Mouse (Mus musculus) left cerebral cortex, adult 8-10 months (tissue): ENCODE results near the gene Camta1. TPM values are rescaled to one million over a fixed set of nuclear protein-coding genes. Genes with fewer than 3 reads are reported as not detected.

ENCODE experiments used
- DNase-seq, 2 experiments: peaks; one replicate each; pipeline ENCODE4 v3.0.0; 2022; ENCODE audit warnings: low spot score in 2 of 2
- total RNA-seq, 4 experiments: library from RNA; stranded (reverse); gene quantifications; 2 replicates each; pipeline ENCODE4 v1.2.4; 2022

The Camta1 gene
- total RNA-seq, 4 experiments from 2014 or later = 236 to 263 (median 255) TPM

GRCm38 (mm10) chr4:151396536-151396935, 465.1 kb downstream of the Camta1 start:
- DNase-seq = no peak

GRCm38 (mm10) chr4:151389345-151389744, 472.3 kb downstream of the Camta1 start:
- DNase-seq = no peak

- no peak for DNase-seq
These were observed 474.8 kb downstream of the Camta1 start for GRCm38 (mm10) chr4:151386701-151387451.

- peak in 1 of 2 experiments; percentile 16 for DNase-seq
These were observed 475.5 kb downstream of the Camta1 start for GRCm38 (mm10) chr4:151385985-151386700.

GRCm38 (mm10) chr4:151377731-151378130, 483.9 kb downstream of the Camta1 start:
- no peak for DNase-seq

- DNase-seq = no peak
These were observed 485.4 kb downstream of the Camta1 start for GRCm38 (mm10) chr4:151376234-151376633.

- DNase-seq = no peak
These were observed 488.7 kb downstream of the Camta1 start for GRCm38 (mm10) chr4:151372855-151373566.

GRCm38 (mm10) chr4:151366941-151367545, 494.6 kb downstream of the Camta1 start:
- DNase-seq = no peak

GRCm38 (mm10) chr4:151360976-151361673, 500.6 kb downstream of the Camta1 start:
- DNase-seq = no peak

- DNase-seq = no peak
These were observed 506.2 kb downstream of the Camta1 start for GRCm38 (mm10) chr4:151355505-151355904.

- no peak for DNase-seq
These were observed 508.9 kb downstream of the Camta1 start for GRCm38 (mm10) chr4:151352791-151353190.

- no peak for DNase-seq
These were observed 509.4 kb downstream of the Camta1 start for GRCm38 (mm10) chr4:151352249-151352648.

GRCm38 (mm10) chr4:151351757-151352156, 509.9 kb downstream of the Camta1 start:
- no peak for DNase-seq

GRCm38 (mm10) chr4:151347620-151348019, 514.1 kb downstream of the Camta1 start:
- no peak for DNase-seq

- no peak for DNase-seq
These were observed 515.0 kb downstream of the Camta1 start for GRCm38 (mm10) chr4:151346673-151347072.

GRCm38 (mm10) chr4:151344811-151345210, 516.9 kb downstream of the Camta1 start:
- DNase-seq = no peak

GRCm38 (mm10) chr4:151339421-151339820, 522.3 kb downstream of the Camta1 start:
- DNase-seq = peak; percentile 10 to 80

GRCm38 (mm10) chr4:151338931-151339330, 522.7 kb downstream of the Camta1 start:
- no peak for DNase-seq

- no peak for DNase-seq
These were observed 524.1 kb downstream of the Camta1 start for GRCm38 (mm10) chr4:151337543-151337942.

- DNase-seq = no peak
These were observed 525.3 kb downstream of the Camta1 start for GRCm38 (mm10) chr4:151336413-151336812.
